Mouse (Mus musculus) gastrocnemius, postnatal 14 days (tissue): Measurements from ENCODE around the gene Sh2b3. TPM values are rescaled to one million over a fixed set of nuclear protein-coding genes. Genes with fewer than 3 reads are reported as not detected.

Experiments
- microRNA-seq, 2 experiments: library from miRNA; unstranded; fragments of <30 nt; microRNA quantifications; one replicate each; pipeline ENCODE4 v1.2.0; 2021
- total RNA-seq, 2 experiments: library from RNA; stranded (reverse); gene quantifications; 2 replicates each; pipeline ENCODE4 v1.2.3; 2021

Sh2b3 gene
- total RNA-seq, 2 experiments from 2014 or later = 17.6 to 21.2 TPM

Small RNAs within 50 kb of the gene (microRNA-seq; reads per million reads assigned to microRNA genes)
- 0 to 1.3 reads per million in 2 experiments for gene Mir7031

Other genes with a start within 250 kb of the Sh2b3 start
- gene Aldh2, start 243.8 kb downstream of the Sh2b3 start, total RNA-seq = 100 to 1,000 TPM; 104 to 113 TPM
- 10 to 100 TPM; 13.3 to 14.8 TPM for gene Acad12, start 218.7 kb downstream of the Sh2b3 start, total RNA-seq
- 1 to 10 TPM; 4.5 to 9.4 TPM for gene Acad10, start 177.1 kb downstream of the Sh2b3 start, total RNA-seq
- 10 to 100 TPM; 22.9 to 25.1 TPM for gene Brap, start 177.1 kb downstream of the Sh2b3 start, total RNA-seq
- gene Atxn2, start 126.3 kb downstream of the Sh2b3 start, total RNA-seq = 100 to 1,000 TPM; 112 to 122 TPM
- 1 to 10 TPM; 5.5 to 6.2 TPM for gene Pheta1, start 11.3 kb upstream of the Sh2b3 start, total RNA-seq
- 1 to 10 TPM; 1.1 to 1.6 TPM for gene Cux2, start 212.5 kb upstream of the Sh2b3 start, total RNA-seq